In the genomic region with DNA sequence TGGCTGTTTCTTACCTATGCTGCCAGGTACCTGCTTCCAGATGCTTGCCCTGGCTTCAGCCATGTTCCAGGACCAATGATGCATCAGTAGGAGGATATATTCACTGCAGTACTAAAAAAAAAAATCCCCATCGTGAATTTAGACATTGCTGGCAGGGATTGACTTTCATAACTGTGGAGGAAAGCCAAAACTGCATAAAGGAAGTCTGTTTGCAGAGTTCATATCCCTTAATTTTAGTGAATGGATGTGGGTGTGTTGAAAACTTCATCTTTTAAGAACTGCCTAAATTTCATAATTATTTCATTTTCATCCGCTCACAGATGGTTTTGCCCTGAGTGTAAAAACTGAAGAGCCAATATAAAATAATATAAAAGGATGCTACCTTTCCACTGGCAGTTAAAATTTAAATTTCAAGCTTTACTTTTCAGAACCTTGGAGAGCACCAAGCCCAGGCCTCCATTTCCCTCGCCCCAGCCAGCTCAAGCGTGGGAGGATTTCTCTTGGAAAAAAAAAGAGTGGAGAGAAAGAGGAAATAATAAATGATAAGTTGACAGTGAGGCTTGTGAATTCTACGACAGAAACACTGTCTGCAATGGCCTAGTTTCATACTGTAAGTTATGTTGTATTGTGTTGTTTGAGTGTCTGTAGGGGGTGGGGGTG, we compare ENCODE assay signal across 11 mouse cellular contexts. TPM values are rescaled to one million over a fixed set of nuclear protein-coding genes. Genes with fewer than 3 reads are reported as not detected.
DNase-seq lines count a peak whose midpoint lies in the region; ATAC-seq and TF ChIP-seq lines count a peak whose summit lies in the region.
"Had no signal": no experiment of that assay in that cellular context is flagged by ENCODE, and none has a peak within 500 bp of the region (broad histone marks: within the 10 kb centered on the region; RNA-seq: fewer than 3 reads in every experiment).

No protein-coding gene starts in this region.

- H3K9ac ChIP-seq in midbrain, embryonic 11.5 days (ENCODE audit: low read length), result no peak overlapping the region
- H3K9ac ChIP-seq in midbrain, embryonic 13.5 days (replicated peaks), result no peak overlapping the region
- H3K9ac ChIP-seq: embryonic facial prominence, embryonic 12.5 days; heart, embryonic 12.5 days; liver, postnatal 0 days had no signal

- no peak overlapping the region for H3K4me2 ChIP-seq in midbrain, embryonic 11.5 days
- H3K4me2 ChIP-seq in midbrain, embryonic 13.5 days (replicated peaks), result no peak overlapping the region
- H3K4me2 ChIP-seq in myocyte (ENCODE audit: low read depth), result no peak overlapping the region
- H3K4me2 ChIP-seq: embryonic facial prominence, embryonic 12.5 days; heart, embryonic 12.5 days had no signal

- 41% methylated on average over 5 of the region's 5 CpGs for WGBS in midbrain, embryonic 11.5 days
- WGBS in midbrain, embryonic 13.5 days, result 40% methylated on average over 5 of the region's 5 CpGs
- 26% methylated on average over 5 of the region's 5 CpGs for WGBS in thymus, adult 2 months

- no peak for TF ChIP-seq CTCF in cortical plate, adult 2 months (IDR thresholded peaks at IDR 0.05; ENCODE audit: extremely low read depth, insufficient read depth, low read length)
- no peak for TF ChIP-seq CTCF in thymus, adult 2 months (IDR thresholded peaks at IDR 0.05; ENCODE audit: borderline replicate concordance, control insufficient read depth, extremely low read depth, insufficient read depth, low read length, poor library complexity)

- H3K27ac ChIP-seq in midbrain, embryonic 11.5 days (ENCODE audit: low read depth, low read length), result no peak overlapping the region
- H3K27ac ChIP-seq in midbrain, embryonic 13.5 days, result no peak overlapping the region
- H3K27ac ChIP-seq in cortical plate, adult 2 months (ENCODE audit: insufficient read depth, low read length), result peak overlapping the region; percentile 90
- H3K27ac ChIP-seq in thymus, adult 2 months (ENCODE audit: control insufficient read depth, insufficient read depth, low read length), result no peak overlapping the region
- H3K27ac ChIP-seq: embryonic facial prominence, embryonic 12.5 days had no signal

- no peak overlapping the region for H3K4me3 ChIP-seq in midbrain, embryonic 11.5 days (ENCODE audit: low read depth, low read length)
- H3K4me3 ChIP-seq in midbrain, embryonic 13.5 days (replicated peaks), result no peak overlapping the region
- H3K4me3 ChIP-seq in cortical plate, adult 2 months (ENCODE audit: insufficient read depth, low read length), result peak overlapping the region; percentile 35
- no peak overlapping the region for H3K4me3 ChIP-seq in myocyte
- H3K4me3 ChIP-seq in thymus, adult 2 months (ENCODE audit: control insufficient read depth, insufficient read depth, low read length), result no peak overlapping the region
- H3K4me3 ChIP-seq: embryonic facial prominence, embryonic 12.5 days; heart, embryonic 12.5 days had no signal

- H3K36me3 ChIP-seq in midbrain, embryonic 11.5 days (ENCODE audit: control insufficient read depth, insufficient read depth, low read length), result no peaks in the 10 kb centered on the region
- no peaks in the 10 kb centered on the region for H3K36me3 ChIP-seq in midbrain, embryonic 13.5 days
- H3K36me3 ChIP-seq in myocyte (ENCODE audit: control insufficient read depth, insufficient read depth), result no peaks in the 10 kb centered on the region
- H3K36me3 ChIP-seq in thymus, adult 2 months (ENCODE audit: control insufficient read depth, insufficient read depth, low read length), result no peaks in the 10 kb centered on the region
- H3K36me3 ChIP-seq: embryonic facial prominence, embryonic 12.5 days; heart, embryonic 12.5 days had no signal

- TF ChIP-seq POLR2A in cortical plate, adult 2 months (IDR thresholded peaks at IDR 0.05; ENCODE audit: extremely low read depth, insufficient read depth, low read length), result no peak
- no peak for TF ChIP-seq POLR2A in myocyte (IDR thresholded peaks at IDR 0.05; ENCODE audit: insufficient read length, low read depth)
- no peak for TF ChIP-seq POLR2A in thymus, adult 2 months (IDR thresholded peaks at IDR 0.05; ENCODE audit: control insufficient read depth, extremely low read depth, insufficient read depth, low read length, poor library complexity)

- no peaks in the 10 kb centered on the region for H3K79me2 ChIP-seq in myocyte (ENCODE audit: control insufficient read depth, insufficient read depth)

- H3K27me3 ChIP-seq in midbrain, embryonic 11.5 days (ENCODE audit: control insufficient read depth, insufficient read depth, low read length), result no peaks in the 10 kb centered on the region
- no peaks in the 10 kb centered on the region for H3K27me3 ChIP-seq in midbrain, embryonic 13.5 days
- no peaks in the 10 kb centered on the region for H3K27me3 ChIP-seq in myocyte (ENCODE audit: control insufficient read depth, insufficient read depth, insufficient read length)
- no peaks in the 10 kb centered on the region for H3K27me3 ChIP-seq in thymus, adult 2 months (ENCODE audit: control insufficient read depth, insufficient read depth, low read length)
- H3K27me3 ChIP-seq: embryonic facial prominence, embryonic 12.5 days; heart, embryonic 12.5 days had no signal

- H3K4me1 ChIP-seq in midbrain, embryonic 11.5 days (ENCODE audit: control insufficient read depth, insufficient read depth, low read length), result peaks cover 3% of the 10 kb centered on the region; the same call in 1 of the 2 replicates
- peaks cover 13% of the 10 kb centered on the region for H3K4me1 ChIP-seq in midbrain, embryonic 13.5 days (replicated peaks)
- peaks cover 8% of the 10 kb centered on the region; the same call in 1 of the 2 replicates for H3K4me1 ChIP-seq in cortical plate, adult 2 months (ENCODE audit: control insufficient read depth, insufficient read depth, low read length)
- H3K4me1 ChIP-seq in thymus, adult 2 months (replicated peaks; ENCODE audit: control insufficient read depth, insufficient read depth, low read length), result no peaks in the 10 kb centered on the region
- H3K4me1 ChIP-seq: embryonic facial prominence, embryonic 12.5 days; heart, embryonic 12.5 days had no signal

- H3ac ChIP-seq in myocyte (ENCODE audit: control insufficient read depth, insufficient read length), result no peak overlapping the region

- peak; percentile 54 for DNase-seq in heart, adult 11 months
- no peak for DNase-seq in heart, adult 9 months (ENCODE audit: low spot score in 2 of 2)
- peak; percentile 88 for DNase-seq in midbrain, embryonic 11.5 days (ENCODE audit: low spot score, missing footprints)
- no peak for DNase-seq in spleen, postnatal 10 days (ENCODE audit: low spot score in 2 of 2)
- no peak for DNase-seq in thymus, adult 2 months
- DNase-seq: liver, postnatal 0 days had no signal

- no peak for ATAC-seq in midbrain, embryonic 11.5 days (ENCODE audit: low FRiP score)
- ATAC-seq in midbrain, embryonic 13.5 days, result no peak
- ATAC-seq: liver, postnatal 0 days had no signal

- no peaks in the 10 kb centered on the region for H3K9me3 ChIP-seq in midbrain, embryonic 11.5 days (ENCODE audit: control insufficient read depth, low read length)
- no peaks in the 10 kb centered on the region for H3K9me3 ChIP-seq in midbrain, embryonic 13.5 days
- H3K9me3 ChIP-seq: embryonic facial prominence, embryonic 12.5 days; heart, embryonic 12.5 days had no signal

TF ChIP-seq in myocyte, 11 proteins besides CTCF, POLR2A, EP300 and RAD21:
- TF ChIP-seq MYOG (IDR thresholded peaks at IDR 0.05; ENCODE audit: control insufficient read depth in 1 of 3, insufficient read depth in 1 of 3, insufficient read length in 2 of 3, low read depth in 2 of 3) (no peak), CEBPB (IDR thresholded peaks at IDR 0.05; ENCODE audit: insufficient read depth, poor library complexity, severe bottlenecking) (no peak), REST (IDR thresholded peaks at IDR 0.05; ENCODE audit: insufficient read depth, insufficient read length) (peak; percentile 65)
TF ChIP-seq in myocyte: peak in this region for 1.

RNA-seq across cellular contexts. Expression of a gene that starts 50.3 kb away (rescaled TPM):
- polyA plus RNA-seq in midbrain, embryonic 11.5 days (2014; fragmentation: Nextera tagmentation; extraction: Ambion mirVana), result 27.9 and 30.6 TPM in 2 replicates
- 25.7 and 26.3 TPM in 2 replicates for polyA plus RNA-seq in midbrain, embryonic 13.5 days (2015; fragmentation: Nextera tagmentation; extraction: Ambion mirVana)
- 46.3 and 46.6 TPM in 2 replicates for polyA plus RNA-seq in cortical plate, adult 2 months (2012; rRNA removed)
- 8.7 TPM for polyA plus RNA-seq in myocyte (2012; fragmentation: generic; extraction: Trizol)
- polyA plus RNA-seq in thymus, adult 2 months (2012; rRNA removed), result 6.6 and 7.4 TPM in 2 replicates

Comparison
In these comparisons a context has a peak if more than half of its experiments do, and no peak if none do; other contexts are left out.
1. DNase-seq: peak in heart, adult 11 months (single experiment) and midbrain, embryonic 11.5 days (single experiment); none in heart, adult 9 months (0 of 2), spleen, postnatal 10 days (0 of 2) and thymus, adult 2 months (single experiment).